Mouse (Mus musculus): ENCODE data around the gene Ptms. TPM values are rescaled to one million over a fixed set of nuclear protein-coding genes. Genes with fewer than 3 reads are reported as not detected.

The Ptms gene
- 293 TPM for polyA plus RNA-seq (2014; fragmentation: Illumina TruSeq; extraction: RNeasy Lipid Tissue Mini Kit (QIAGEN cat#74804))

DNA sequence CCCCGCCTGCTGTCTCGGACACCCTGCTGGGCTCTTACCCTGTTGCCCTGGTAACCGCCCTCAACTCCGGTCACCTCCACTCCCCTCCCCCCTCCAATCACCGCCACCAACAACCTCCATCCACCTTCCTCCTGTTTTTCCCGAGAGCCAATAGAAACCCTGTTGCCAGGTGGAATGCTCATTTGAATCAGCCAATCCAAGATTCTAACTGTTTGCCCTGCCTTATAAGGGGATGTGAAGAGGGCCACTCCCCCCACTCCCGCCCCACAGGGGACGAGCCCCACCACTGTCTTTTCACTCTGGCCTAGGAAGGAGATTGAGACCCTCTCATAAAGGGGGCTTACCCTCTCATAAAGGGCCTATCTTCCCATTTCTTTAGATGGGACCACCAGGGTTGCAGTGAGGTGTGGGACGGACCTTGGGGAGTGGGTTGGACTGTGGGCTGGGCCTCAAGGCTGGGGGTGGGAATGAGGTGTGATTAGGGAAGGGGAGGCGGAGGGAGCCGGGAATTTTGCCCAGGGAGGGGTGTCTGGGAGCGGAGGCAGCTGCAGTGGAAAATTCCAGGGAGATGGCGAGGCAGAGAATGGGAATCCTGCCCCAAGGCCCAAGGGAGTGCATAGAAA, at the start of gene Ptms:
TSS of gene Ptms (minus strand) at position 409 of the 623 bp plus-strand sequence.

DNA sequence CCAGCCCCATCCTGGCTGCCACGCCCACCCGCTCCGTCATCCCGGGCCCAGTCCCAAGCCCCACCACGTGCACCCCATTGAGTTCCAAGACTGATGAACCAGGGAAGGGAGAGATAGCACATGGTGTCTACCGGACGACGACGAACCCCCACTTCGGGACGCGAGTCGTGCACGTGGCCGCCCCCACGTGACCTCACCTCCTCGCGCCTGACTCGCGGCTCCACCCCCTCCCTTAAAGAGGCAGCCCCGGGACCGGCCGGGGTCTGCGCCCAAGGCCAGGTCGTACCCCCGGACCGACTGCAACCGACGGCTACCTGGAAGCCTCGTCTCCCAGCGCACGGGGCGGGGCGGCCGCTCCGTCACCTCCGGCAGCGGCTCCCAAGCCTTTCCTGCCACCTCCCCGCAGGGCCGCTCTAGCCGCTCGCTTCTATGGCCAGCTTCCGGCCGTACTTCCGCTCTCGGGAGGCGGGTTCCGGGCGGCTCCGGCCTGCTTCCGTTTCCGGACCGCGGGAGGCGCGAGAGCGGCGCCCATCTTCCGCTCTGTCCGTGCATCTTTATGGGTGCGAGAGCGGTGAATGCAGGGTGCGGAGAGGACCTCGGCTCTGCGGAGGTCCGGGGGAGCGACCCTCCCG, 45.3 kb upstream of the Ptms start, which contains the start of gene Cops7a:
TSS of gene Cops7a (minus strand) at position 451 of the 632 bp plus-strand sequence.

DNA sequence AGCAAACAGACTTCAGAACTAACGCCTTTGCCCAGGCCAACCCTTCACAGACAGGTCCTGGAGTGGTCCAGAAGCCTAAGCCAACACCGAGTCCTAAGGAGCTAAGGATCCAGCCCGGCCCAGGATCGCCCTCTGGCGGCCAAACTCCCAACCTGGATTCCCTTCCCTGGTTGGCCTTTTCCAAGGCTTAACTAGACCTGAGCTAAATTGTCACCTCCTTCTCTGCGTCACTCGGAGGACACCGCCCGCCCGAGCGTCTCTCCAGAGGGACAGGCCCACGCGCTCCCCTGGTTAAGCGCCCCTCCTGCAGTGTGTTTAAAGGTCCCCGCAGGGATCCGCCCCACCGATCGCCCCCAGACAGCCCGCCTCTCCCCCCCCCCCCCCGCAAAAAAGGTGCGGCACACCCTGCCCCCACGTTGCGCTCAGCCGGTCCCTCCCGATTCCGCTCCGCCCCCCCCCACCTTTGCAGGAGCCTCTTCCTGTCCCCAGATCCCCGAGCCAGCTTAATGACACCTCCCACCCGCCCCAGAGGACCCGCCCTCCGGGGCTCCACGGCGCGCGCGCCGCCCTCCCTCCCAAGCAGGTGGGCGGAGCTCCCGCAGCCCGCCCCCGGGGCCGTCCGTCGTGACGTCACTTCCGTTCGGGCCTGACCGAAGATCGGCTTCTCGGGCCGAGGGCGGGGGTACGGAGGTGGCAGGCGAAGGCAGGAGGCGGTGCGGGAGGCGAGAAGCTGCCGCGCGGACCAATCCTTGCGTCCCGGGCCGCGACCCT, 11.0 kb upstream of the Ptms start, which contains the start of gene Mlf2:
TSS of gene Mlf2 (plus strand) at position 633 of the 771 bp plus-strand sequence.

DNA sequence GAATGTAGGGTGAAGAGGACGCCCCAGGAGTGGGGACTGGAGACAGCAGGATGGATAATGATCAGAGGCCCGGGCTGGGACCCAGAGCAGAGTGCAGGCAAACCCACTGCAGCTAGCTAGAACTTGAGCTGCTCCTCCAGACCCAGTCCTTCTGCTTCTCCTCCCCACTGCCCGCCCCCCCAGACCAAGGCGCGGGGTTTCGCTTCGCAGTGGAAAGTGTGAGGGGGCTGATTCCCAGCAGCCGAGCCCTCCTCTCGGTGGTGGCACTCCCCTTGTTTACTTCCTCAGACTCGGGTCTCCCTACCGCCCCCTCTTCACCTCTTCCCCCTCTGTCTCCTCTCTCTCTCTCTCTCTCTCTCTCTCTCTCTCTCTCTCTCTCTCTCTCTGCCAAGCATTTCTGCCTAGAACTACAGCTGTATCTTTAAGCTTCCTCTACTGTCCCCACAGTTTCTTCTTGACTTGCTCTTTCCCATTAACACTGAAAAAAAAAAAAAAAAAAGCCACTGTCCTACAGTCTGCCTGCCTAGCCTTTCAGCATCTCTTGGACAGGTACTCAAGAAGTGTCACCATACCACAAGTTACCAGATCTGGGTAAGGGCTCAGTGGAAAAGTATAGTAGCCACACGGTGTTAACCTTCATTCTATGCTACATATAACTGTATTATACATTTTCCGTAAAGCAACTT, 8.2 kb downstream of the Ptms start, which contains the start of gene Lag3:
TSS of gene Lag3 (minus strand) at position 173 of the 686 bp plus-strand sequence.

DNA sequence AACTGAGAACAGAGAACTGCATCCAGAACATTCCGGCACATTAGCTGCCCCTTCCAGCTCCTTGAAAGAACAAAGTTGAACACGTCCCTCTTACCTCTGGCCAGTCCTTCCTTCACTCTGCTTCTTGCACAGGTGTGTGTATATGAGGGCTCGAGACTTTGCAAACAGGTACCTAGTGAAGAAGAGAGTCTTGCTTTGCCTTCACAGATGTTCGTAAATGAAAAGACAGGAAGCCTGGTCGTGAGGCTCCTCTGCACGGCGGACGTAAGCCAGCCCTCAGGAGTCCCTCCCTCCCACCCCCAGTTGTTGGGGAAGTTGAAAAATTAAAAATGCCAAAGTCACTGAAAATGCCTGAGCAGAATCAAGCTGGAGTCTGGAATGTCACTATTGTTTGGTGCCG, 31.9 kb downstream of the Ptms start, which contains the start of gene Cd4:
TSS of gene Cd4 (minus strand) at position 236 of the 400 bp plus-strand sequence.

Other genes starting within 250 kb of the Ptms start
- 13.2 TPM for gene Emg1, start 207.9 kb downstream of the Ptms start, polyA plus RNA-seq (2014; fragmentation: Illumina TruSeq; extraction: RNeasy Lipid Tissue Mini Kit (QIAGEN cat#74804))
- 26.3 TPM for gene Phb2, start 207.8 kb downstream of the Ptms start, polyA plus RNA-seq (2014; fragmentation: Illumina TruSeq; extraction: RNeasy Lipid Tissue Mini Kit (QIAGEN cat#74804))
- 4.1 TPM for gene Ptpn6, start 181.4 kb downstream of the Ptms start, polyA plus RNA-seq (2014; fragmentation: Illumina TruSeq; extraction: RNeasy Lipid Tissue Mini Kit (QIAGEN cat#74804))
- 2.1 TPM for gene Grcc10, start 178.7 kb downstream of the Ptms start, polyA plus RNA-seq (2014; fragmentation: Illumina TruSeq; extraction: RNeasy Lipid Tissue Mini Kit (QIAGEN cat#74804))
- not detected for gene Gm45234, start 164.1 kb downstream of the Ptms start, polyA plus RNA-seq (2014; fragmentation: Illumina TruSeq; extraction: RNeasy Lipid Tissue Mini Kit (QIAGEN cat#74804))
- gene Atn1, start 163.6 kb downstream of the Ptms start, polyA plus RNA-seq (2014; fragmentation: Illumina TruSeq; extraction: RNeasy Lipid Tissue Mini Kit (QIAGEN cat#74804)): 0.66 TPM
- gene Eno2, start 150.4 kb downstream of the Ptms start, polyA plus RNA-seq (2014; fragmentation: Illumina TruSeq; extraction: RNeasy Lipid Tissue Mini Kit (QIAGEN cat#74804)): 0.48 TPM
- gene Lrrc23, start 140.4 kb downstream of the Ptms start, polyA plus RNA-seq (2014; fragmentation: Illumina TruSeq; extraction: RNeasy Lipid Tissue Mini Kit (QIAGEN cat#74804)): 3.8 TPM
- gene Spsb2, start 111.4 kb downstream of the Ptms start, polyA plus RNA-seq (2014; fragmentation: Illumina TruSeq; extraction: RNeasy Lipid Tissue Mini Kit (QIAGEN cat#74804)): not detected
- gene Tpi1, start 105.8 kb downstream of the Ptms start, polyA plus RNA-seq (2014; fragmentation: Illumina TruSeq; extraction: RNeasy Lipid Tissue Mini Kit (QIAGEN cat#74804)): 12.8 TPM
- 23.2 TPM for gene Usp5, start 90.6 kb downstream of the Ptms start, polyA plus RNA-seq (2014; fragmentation: Illumina TruSeq; extraction: RNeasy Lipid Tissue Mini Kit (QIAGEN cat#74804))
- 4.3 TPM for gene Cdca3, start 90.6 kb downstream of the Ptms start, polyA plus RNA-seq (2014; fragmentation: Illumina TruSeq; extraction: RNeasy Lipid Tissue Mini Kit (QIAGEN cat#74804))
- not detected for gene Gnb3, start 79.8 kb downstream of the Ptms start, polyA plus RNA-seq (2014; fragmentation: Illumina TruSeq; extraction: RNeasy Lipid Tissue Mini Kit (QIAGEN cat#74804))
- gene P3h3, start 62.4 kb downstream of the Ptms start, polyA plus RNA-seq (2014; fragmentation: Illumina TruSeq; extraction: RNeasy Lipid Tissue Mini Kit (QIAGEN cat#74804)): 1.7 TPM
- gene Gpr162, start 56.1 kb downstream of the Ptms start, polyA plus RNA-seq (2014; fragmentation: Illumina TruSeq; extraction: RNeasy Lipid Tissue Mini Kit (QIAGEN cat#74804)): not detected
- 1.4 TPM for gene Cd4, start 31.9 kb downstream of the Ptms start, polyA plus RNA-seq (2014; fragmentation: Illumina TruSeq; extraction: RNeasy Lipid Tissue Mini Kit (QIAGEN cat#74804))
- 0.23 TPM for gene Lag3, start 8.4 kb downstream of the Ptms start, polyA plus RNA-seq (2014; fragmentation: Illumina TruSeq; extraction: RNeasy Lipid Tissue Mini Kit (QIAGEN cat#74804))
- gene Mlf2, start 11.3 kb upstream of the Ptms start, polyA plus RNA-seq (2014; fragmentation: Illumina TruSeq; extraction: RNeasy Lipid Tissue Mini Kit (QIAGEN cat#74804)): 8.4 TPM
- 18.8 TPM for gene Cops7a, start 45.4 kb upstream of the Ptms start, polyA plus RNA-seq (2014; fragmentation: Illumina TruSeq; extraction: RNeasy Lipid Tissue Mini Kit (QIAGEN cat#74804))
- gene Pianp, start 76.6 kb upstream of the Ptms start, polyA plus RNA-seq (2014; fragmentation: Illumina TruSeq; extraction: RNeasy Lipid Tissue Mini Kit (QIAGEN cat#74804)): 0.23 TPM
- 13.0 TPM for gene Zfp384, start 89.0 kb upstream of the Ptms start, polyA plus RNA-seq (2014; fragmentation: Illumina TruSeq; extraction: RNeasy Lipid Tissue Mini Kit (QIAGEN cat#74804))
- gene Ing4, start 119.7 kb upstream of the Ptms start, polyA plus RNA-seq (2014; fragmentation: Illumina TruSeq; extraction: RNeasy Lipid Tissue Mini Kit (QIAGEN cat#74804)): 13.0 TPM
- gene Acrbp, start 129.6 kb upstream of the Ptms start, polyA plus RNA-seq (2014; fragmentation: Illumina TruSeq; extraction: RNeasy Lipid Tissue Mini Kit (QIAGEN cat#74804)): not detected
- gene Lpar5, start 147.8 kb upstream of the Ptms start, polyA plus RNA-seq (2014; fragmentation: Illumina TruSeq; extraction: RNeasy Lipid Tissue Mini Kit (QIAGEN cat#74804)): not detected
- gene Chd4, start 175.9 kb upstream of the Ptms start, polyA plus RNA-seq (2014; fragmentation: Illumina TruSeq; extraction: RNeasy Lipid Tissue Mini Kit (QIAGEN cat#74804)): 122 TPM
- gene Nop2, start 211.8 kb upstream of the Ptms start, polyA plus RNA-seq (2014; fragmentation: Illumina TruSeq; extraction: RNeasy Lipid Tissue Mini Kit (QIAGEN cat#74804)): 1.2 TPM
- 1.1 TPM for gene Iffo1, start 225.1 kb upstream of the Ptms start, polyA plus RNA-seq (2014; fragmentation: Illumina TruSeq; extraction: RNeasy Lipid Tissue Mini Kit (QIAGEN cat#74804))
- gene Gapdh, start 246.4 kb upstream of the Ptms start, polyA plus RNA-seq (2014; fragmentation: Illumina TruSeq; extraction: RNeasy Lipid Tissue Mini Kit (QIAGEN cat#74804)): 54.6 TPM